Mouse (Mus musculus) ovary, adult 2 months (tissue): ENCODE results near the gene Ubqln2. TPM values are rescaled to one million over a fixed set of nuclear protein-coding genes. Genes with fewer than 3 reads are reported as not detected.

Experiments used
- polyA plus RNA-seq: library from polyadenylated mRNA; depleted of rRNA; stranded (reverse); fragments of >200 nt; gene quantifications from 2 replicates; pipeline ENCODE4 v1.2.3, GENCODE M21; 2012; rRNA removed

Gene Ubqln2
- 62.4 and 69.5 TPM in 2 replicates for polyA plus RNA-seq

DNA sequence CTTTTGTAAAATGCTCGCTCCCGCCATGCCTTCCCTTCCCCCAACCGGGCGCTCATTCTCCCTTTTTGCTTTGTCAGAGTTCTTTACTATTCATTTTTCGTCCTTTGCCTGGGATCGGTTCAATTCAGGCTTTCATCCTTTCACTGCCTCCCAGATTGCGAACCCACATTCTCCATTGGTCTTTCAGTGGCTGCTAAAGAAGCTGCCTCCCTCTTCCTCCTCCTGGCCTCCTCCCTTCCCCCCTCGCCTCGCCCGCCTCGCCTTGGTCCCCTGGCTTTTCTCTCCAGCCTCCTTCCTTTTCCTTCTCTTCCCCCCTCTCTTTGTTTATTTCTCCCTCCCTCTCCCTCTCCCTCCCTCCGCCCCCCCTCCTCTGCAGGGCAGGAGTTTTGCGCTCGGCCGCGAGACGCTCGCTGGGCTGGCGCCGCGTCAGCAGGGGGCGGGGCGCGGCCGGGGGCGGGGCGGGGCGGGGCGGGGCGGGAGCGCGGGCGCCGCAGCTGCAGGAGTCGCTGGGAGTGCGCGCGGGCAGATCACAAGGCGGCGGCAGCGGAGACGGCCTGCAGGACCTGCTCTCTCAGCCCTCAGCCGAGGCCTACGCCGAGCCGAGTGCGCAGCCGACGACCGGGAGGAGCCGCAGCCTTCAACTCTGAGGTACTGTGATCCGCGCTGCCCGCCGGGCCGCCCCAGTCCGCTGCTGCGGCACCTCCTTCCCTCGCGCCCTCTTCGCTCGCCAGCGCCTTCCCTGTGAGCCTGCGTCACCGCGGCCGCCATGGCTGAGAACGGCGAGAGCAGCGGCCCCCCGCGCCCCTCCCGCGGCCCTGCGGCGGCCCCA is at the start of gene Ubqln2:
Gene Ubqln2 (plus strand): TSS at position 540 of the 829 bp plus-strand sequence.

Other genes starting within 250 kb of the Ubqln2 start
- not detected in 2 replicates for gene Cypt3, start 60.4 kb downstream of the Ubqln2 start, polyA plus RNA-seq
- 2.5 and 2.9 TPM in 2 replicates for gene Kctd12b, start 198.2 kb downstream of the Ubqln2 start, polyA plus RNA-seq
- gene Nbdy, start 225.4 kb downstream of the Ubqln2 start, polyA plus RNA-seq: 25.9 and 39.7 TPM in 2 replicates